Mouse (Mus musculus) frontal cortex, adult 2 months (tissue): Measurements from ENCODE around the gene Snx21. TPM values are rescaled to one million over a fixed set of nuclear protein-coding genes. Genes with fewer than 3 reads are reported as not detected.

Experiments used
- DNase-seq, 2 experiments: peaks; one replicate each; pipeline ENCODE4 v3.0.0; 2022; ENCODE audit warnings: low spot score in 1 of 2; ENCODE audit errors: extremely low spot score in 1 of 2
- polyA plus RNA-seq: library from polyadenylated mRNA; depleted of rRNA; stranded (reverse); fragments of >200 nt; gene quantifications from 2 replicates; pipeline ENCODE4 v1.2.3, GENCODE M21; 2012

Gene Snx21
- polyA plus RNA-seq, 1 experiment = 59.9 TPM

DNA sequence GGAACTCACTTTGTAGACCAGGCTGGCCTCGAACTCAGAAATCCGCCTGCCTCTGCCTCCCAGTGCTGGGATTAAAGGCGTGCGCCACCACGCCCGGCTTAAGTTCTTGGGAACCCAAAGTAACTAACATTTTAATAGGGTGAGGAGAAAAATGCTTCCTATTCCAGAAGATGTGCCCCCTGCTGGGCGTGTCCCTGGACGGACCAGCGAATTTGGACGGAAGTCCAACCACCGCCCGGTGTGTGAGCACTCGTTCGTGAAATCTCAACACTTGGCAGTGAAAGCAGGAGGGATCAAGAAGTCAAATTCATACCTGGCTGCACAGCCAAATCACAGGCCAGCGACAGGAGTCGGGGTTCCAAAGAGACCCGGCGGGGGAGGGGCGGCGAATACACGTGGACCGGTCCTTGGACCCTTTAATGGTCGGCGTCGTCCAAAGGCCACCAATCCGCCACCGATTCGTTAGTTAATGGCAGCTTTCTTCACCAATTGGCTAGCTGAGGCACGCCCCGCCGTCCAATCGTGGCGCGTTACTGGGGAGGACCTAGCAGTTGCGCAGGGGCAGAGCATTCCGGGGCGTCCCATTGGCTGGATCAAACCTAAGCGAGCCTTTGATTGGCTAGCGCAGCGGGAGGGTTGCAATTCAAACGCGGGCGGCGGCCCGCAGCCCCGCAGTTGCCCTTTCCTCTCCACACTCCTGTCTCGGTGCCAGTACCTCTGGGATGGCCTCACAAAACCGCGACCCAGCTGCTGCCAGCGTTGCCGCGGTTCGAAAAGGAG lies 16.2 kb upstream of the Snx21 start, which contains the start of gene Ube2c:
Gene Ube2c, plus strand, starts transcription at position 641 of the 780 bp plus-strand sequence.
- peak; percentile 96 to 99 for DNase-seq

DNA sequence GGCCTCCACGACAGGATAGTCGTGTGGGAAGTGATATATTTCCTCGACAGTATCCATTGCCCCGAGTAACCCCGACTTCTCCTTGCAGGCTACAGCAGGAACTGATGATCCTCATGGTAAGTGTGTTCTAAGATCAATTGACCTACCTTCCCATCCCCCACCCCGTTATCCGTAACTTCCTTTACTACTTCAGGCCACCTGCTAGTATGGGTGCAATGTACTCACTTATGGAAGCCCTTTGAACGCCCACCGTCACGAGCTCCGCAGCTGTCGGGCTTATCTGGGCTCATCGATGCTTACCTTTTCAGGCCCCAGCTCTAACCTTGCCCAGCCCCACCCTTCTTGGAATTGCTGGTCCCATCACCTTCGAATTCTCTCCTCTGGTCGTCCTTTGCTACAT lies 15.3 kb upstream of the Snx21 start:
- no peak for DNase-seq

DNA sequence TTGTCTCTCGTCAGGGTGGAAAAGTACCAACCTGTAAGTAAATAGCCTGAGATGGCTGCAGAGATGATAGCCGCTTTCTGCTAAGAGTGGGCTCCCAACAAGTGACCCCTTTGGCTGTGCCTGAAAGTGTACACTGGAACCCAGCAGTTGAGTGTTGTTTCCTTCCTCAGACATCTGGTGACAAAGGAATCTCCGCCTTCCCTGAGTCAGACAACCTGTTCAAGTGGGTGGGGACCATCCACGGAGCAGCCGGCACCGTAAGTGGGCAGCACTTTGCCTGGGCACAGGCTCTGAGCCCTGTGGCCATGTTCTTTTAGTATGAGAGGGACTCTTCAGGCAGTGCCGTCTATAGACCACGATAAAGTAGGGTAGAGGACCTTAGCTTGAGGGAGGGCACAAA lies 14.5 kb upstream of the Snx21 start:
- DNase-seq = no peak

DNA sequence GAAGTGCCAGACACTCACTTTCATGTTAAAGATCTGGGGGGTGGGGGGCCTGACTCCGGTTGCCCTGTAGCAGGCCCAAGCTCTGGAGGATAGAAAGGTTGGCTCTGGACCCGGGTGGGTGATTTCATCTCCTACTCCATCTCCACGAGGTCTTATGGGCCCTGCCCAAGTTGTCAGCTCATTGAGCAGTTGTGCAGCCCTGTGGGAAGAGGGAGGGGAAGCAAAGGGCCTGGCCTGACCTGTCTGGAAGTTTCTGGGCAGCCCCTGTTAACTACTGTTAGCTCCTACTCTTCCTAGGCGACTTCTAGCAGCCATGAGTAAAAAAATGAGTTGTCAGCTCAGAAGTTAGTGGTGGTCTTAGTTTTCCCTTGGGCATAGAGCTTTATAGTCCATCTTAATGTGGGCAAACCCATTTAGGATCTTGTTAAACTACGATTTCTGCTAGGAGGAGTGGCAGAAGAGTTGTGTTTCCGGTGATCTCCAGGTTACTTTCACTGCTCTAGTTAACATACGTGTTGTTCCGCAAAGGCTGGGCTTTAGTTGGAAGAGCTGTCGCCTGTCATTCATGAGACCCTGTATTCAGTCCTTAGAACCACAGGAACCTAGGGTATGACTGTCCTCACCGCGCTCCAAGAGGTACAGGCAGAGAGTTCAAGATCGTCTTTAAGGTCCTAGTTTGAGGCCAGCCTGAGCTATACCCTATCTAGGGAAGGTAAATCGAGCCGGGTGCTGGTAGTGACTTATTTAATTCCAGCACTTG lies 12.2 kb upstream of the Snx21 start:
- DNase-seq = no peak

DNA sequence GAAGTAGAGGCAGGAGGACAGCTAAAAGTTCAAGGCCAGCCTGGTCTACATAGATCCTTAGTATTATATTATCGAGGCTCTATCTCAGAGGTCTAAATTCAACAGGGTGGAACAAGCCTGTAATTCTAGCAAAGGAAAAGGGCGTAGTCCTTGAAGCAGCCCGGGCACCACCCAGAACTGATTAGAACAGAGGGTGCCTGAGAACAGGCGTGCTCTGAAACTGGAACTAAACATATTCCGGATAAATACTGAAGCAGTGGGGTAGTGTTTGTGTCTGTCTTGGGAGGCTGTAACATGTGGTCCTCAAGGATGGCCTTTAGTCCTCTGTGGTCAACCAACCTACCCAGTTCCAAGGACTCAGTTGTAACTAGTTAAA lies 11.6 kb upstream of the Snx21 start:
- no peak for DNase-seq

DNA sequence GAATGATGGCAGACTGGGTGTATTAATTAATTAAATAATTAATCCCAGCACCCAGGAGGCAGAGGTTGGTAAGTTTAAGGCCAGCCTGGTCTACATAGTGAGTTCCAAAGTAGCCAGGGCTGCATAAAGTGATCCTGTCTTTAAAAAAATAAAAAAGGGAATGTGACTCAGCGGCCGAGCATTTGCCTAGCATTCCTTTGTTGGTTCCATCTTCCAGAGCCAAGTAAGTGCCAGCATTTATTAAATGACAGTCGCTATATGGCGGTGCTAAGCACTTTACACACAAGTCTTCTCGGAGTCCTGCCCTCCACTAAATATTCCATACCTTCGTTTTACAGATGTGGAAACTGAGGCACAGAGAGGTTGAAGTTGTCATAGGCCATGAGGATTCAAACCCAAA lies 9.5 kb upstream of the Snx21 start:
- DNase-seq = no peak

DNA sequence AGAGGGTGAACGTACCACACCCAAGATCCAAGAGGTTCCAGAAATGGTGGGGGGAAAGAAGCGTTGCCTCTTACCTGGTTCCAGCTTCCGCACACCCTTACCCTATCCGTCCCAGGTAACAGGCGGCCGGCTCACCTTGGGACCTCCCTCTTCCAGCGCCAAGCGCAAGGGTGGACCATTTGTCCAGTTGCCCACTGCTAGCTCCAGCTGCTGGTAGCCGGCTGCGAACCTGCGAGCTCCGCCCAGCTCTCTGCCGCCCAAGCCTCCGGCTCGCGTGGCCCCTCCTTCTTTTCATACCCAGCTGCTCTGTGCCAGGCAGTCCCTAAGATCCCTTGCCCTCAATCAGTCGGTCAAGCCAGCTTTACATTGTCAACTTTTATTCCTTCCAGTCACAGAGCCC lies 8.8 kb upstream of the Snx21 start:
- no peak for DNase-seq

DNA sequence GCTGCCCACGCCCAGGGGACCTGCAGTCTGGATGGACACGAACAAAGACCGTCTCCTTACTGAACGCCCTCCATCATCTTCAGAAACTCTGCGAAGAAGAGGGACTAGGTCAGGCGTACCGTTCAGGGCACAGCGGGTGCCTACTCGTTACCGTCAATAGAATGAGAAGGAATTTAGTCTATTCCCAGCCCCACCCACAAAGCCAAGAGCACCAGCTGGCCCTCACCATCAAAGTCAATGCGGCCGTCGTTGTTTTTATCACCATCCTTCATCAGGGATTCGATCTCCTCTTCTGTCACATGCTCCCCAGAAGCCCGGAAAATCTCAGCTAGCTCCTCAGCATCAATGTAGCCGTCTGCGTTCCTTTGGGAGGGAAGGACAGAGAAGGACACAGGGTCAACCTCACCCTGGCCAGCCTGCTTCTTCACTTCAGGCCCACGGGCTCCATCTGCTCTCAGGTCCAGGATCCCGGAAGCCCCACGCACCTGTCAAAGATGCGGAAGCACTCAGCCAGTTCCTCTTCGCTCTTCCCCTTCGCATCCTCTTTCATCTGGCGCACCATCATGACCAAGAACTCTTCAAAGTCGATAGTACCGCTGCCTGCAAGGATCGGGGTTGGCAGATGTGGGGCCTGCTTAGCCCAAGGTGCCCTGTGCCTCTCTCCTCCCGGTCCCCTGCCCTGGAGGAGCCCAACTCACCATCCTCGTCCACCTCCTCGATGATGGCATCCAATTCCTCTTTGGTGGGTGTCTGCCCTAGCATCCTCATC lies 8.2 kb upstream of the Snx21 start:
- DNase-seq = no peak

DNA sequence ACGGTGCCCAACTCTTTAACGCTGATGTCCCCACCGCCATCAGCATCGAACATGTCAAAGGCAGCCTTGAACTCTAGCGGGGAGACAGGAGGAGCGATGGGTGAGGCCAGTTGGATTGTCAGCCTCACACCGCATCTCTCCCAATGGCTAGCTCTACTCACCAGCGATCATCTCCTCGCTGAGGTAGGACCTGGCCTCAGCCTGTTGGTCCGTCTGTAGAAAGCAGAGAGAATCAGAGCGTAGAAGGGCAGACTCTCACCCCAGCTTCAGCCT lies 7.7 kb upstream of the Snx21 start:
- DNase-seq = no peak

DNA sequence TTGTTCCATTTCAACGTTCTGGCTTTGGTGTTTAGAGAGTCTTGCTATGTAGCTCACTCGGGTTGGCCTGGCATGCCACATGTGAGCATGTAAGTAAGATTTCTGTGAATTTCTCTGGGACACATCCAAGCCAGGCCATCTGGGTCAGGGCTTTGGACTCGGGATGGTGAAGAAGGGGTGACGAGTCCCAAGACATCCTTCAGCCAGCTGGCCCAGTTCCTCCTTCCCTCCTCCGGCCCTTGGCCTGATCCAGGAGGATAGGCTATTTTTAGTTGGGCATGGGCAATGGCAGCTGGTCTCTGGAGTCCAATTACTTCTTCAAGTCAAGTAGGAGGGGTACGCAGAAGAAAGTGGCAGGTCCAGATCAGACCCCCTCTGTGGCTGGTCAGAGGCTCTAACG lies 6.8 kb upstream of the Snx21 start:
- DNase-seq = no peak

DNA sequence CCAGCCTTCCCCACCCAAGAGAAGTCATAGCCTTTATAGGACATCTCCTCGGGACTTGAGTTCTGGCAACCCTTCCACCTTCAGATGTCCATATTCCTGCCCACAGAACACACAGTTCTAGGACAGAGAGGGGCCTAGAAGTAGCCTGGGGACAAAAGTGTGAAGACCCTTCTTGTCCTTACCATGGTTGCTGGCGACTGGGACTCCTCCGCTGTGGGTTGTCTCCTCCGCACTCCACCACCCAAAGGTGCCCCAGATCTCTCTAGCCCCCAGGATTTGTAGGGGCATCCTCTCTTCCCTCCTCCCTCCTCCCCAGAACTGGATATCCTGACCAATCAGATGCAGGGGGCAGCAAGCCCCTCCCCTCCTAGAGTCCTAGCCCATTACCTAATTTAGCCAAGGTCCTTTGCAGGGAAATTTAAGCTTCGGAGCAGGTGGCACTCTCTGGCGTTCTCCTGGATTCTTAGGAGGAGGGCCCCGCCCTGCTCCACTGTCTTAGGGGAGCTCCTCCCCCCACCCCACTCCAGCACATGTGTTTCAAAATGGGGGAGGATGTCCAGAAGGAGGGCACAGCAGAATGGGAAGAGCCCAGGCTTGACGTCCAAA lies 6.0 kb upstream of the Snx21 start, which contains the start of gene Tnnc2:
Gene Tnnc2, minus strand, starts transcription at position 487 of the 606 bp plus-strand sequence.
- DNase-seq = no peak

DNA sequence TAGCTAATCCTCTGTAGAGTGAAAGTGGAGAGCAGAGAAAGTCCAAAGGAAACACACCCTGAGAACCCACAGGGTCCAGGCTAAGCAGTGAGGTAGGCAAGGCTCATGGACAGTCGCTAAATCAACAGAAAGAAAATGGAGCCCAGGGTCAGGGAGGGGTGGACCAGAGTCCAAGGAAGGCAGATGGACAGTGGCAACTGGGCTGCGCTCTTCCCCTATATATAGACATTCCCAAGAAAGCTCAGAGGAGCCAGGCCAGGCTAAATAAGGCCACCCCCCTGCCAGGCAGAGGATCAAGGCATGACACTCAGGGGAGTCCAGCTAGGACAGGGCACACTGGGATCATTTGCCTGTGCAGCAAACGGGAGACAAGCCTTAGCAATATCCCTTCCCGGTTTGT lies 3.7 kb upstream of the Snx21 start:
- no peak for DNase-seq

DNA sequence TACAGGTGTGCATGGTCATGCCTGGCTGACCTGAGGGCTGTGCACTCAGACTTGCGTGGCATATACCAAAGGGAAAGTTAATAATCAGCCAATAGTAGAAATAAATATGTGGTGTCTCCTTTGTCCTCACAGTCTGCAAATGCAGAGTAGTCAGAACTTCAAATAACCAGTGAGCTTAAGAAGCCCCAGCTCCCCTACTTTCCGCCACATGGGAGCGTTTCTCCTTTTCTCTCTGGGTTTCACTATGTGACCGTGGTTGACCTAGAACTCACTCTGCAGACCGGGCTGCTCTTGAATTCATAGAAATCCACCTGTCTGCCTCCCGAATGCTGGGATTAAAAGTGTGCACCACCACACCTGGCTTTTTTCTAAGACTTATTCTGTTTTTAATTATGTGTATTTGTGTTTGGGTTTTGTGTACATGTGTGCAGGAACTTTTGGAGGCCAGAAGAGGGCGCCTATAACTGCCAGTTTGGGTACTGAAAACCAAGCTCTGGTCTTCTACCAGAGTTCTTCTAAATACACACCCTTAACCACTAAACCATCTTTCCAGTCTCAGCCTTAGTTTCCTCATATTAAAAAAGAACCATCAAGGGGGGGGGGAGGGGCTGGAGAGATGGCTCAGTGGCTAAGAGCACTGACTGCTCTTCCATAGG lies 1.6 kb upstream of the Snx21 start:
- no peak for DNase-seq

DNA sequence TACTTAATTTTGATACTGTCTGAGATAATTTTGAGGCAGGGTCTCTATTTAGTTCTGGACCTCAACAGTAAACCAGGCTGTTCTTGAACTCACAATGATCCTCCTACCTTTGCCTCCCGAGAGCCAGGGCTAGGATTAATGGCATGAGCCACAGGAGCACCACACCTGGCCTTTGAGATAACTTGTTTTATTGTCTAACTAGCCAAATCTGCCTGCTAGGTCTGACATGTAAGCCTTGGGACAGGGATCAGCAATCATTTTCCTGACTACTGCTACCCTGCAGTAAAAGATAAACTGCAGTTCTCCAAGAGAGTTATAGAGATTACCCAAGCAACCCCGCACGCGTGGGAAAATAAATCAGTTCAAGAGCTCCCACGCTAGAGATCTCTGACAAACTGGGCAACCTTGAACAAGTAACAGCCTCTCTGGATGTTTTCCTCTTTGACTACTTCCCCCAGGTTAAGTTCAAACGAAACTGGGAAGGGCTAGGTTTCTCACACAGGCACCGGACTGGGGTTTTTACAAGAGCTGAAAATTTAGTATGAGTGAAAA lies 678 bp upstream of the Snx21 start:
- no peak for DNase-seq

DNA sequence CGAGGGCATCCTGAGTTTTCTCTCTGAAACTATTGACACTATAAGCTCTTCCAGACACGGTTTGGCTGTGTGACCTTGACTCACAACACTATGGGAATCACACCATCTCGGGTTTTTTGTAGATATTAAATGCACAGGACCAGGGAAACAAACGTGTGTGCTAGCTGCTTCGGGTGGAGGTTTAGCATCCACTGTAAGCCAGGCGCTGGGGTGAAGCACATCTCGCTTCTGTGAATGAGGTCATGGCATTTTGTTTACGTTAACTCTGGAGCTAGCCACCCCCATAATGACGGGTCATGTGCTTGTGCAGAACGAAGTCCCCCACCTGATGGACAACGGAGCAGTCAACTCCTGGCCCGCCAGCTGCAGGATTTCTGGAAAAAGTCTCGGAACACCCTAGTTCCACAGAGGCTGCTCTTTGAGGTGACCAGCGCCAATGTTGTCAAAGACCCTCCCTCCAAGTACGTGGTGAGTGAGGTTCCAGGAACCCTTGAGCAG lies 814 bp downstream of the Snx21 start:
- no peak for DNase-seq

DNA sequence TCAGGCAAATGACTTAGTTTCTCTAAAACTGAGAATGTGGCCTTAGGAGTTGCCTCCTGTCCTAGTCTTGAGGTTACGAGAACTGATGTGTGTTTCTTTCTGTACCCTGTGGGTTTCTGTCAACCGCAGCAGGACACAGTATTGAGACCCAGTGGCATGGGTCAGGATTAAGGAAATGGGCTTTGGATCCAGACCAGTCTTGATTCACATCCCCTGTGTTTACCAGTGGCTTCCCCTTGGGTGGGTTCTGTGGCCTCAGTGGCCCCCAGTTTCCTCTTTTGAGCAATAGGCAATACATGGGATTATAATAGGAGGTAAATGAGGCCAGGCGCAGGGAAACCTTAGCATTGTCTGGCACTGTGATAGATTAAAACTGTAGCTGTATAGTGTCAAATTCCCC lies 1.4 kb downstream of the Snx21 start:
- DNase-seq = no peak

DNA sequence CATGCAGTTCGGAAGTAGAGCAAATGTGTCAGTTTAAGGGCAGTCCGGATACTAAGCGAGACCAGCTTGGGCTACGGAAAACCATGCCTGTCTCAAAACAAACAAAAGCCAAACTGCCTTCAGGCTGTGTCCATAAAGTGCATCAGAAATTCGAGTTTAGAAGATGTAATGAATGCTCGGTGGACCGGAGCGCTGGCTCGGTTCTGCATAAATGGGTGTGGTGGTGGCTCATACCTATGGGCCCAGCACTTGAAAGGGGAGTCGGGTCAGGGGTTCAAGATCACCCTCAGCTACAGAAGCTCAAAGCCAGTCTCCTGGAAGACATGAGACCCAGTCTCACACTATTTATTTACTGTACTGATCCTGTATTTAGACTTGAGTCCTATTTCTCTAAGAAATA lies 2.2 kb downstream of the Snx21 start:
- DNase-seq = no peak

DNA sequence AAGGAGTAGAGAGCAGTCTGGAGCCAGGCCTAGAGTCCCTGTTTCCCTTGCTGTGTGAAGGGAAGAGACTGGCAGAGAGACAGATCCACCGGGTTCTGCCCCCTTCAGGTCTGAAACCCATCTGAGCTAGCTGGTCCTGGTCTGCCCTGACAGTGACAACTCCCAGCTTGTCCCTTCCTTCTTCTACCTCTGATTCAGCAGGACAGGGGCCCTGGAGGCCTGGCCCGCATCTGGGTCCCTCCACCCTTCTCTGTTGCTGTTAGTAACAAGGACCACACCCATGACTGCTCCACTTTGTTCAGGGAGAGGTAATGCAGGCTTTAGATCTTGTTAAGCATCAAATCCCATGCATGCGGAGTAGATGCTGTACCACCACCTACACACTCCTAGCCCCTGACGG lies 2.8 kb downstream of the Snx21 start:
- DNase-seq = no peak

DNA sequence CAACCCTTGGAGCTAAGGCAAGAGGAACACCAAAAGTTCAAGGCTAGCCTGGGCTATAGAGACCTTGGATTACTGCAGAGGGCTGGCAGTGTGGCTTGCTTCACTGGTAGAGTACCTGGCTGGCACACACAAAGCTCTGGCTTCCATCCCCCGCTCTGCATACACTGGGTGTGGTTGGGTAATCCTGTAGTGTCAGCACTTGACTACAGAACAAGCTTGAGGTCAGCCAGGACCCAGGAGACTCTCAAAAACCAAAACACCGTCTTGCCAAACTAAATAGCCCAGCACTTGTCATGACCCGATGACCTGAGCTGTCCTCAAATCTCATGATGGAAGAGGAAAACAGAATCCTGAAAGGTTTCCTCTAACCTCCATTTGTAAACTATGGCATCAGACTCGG lies 4.8 kb downstream of the Snx21 start:
- DNase-seq = no peak

DNA sequence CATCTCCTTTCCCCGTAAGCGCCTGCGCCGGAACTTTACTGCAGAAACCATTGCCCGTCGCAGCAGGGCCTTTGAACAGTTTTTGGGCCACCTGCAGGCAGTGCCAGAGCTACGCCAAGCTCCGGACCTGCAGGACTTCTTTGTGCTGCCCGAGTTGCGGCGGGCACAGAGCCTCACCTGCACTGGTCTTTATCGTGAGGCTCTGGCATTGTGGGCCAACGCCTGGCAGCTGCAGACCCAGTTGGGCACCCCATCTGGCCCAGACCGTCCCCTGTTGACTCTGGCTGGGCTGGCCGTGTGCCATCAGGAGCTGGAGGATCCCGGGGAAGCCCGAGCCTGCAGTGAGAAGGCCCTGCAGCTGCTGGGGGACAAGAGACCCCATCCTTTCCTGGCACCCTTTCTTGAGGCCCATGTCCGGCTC lies 6.2 kb downstream of the Snx21 start:
- DNase-seq = no peak
